Mouse (Mus musculus): ENCODE results near the gene Gpr180. TPM values are rescaled to one million over a fixed set of nuclear protein-coding genes. Genes with fewer than 3 reads are reported as not detected.
"Not testable (repeated sequence)": the region's sequence is repeated elsewhere in the genome, so short reads cannot be mapped to it uniquely, and the experiment has no call there.

Gpr180 gene
- polyA plus RNA-seq, 1 experiment, result 26.1 TPM

DNA sequence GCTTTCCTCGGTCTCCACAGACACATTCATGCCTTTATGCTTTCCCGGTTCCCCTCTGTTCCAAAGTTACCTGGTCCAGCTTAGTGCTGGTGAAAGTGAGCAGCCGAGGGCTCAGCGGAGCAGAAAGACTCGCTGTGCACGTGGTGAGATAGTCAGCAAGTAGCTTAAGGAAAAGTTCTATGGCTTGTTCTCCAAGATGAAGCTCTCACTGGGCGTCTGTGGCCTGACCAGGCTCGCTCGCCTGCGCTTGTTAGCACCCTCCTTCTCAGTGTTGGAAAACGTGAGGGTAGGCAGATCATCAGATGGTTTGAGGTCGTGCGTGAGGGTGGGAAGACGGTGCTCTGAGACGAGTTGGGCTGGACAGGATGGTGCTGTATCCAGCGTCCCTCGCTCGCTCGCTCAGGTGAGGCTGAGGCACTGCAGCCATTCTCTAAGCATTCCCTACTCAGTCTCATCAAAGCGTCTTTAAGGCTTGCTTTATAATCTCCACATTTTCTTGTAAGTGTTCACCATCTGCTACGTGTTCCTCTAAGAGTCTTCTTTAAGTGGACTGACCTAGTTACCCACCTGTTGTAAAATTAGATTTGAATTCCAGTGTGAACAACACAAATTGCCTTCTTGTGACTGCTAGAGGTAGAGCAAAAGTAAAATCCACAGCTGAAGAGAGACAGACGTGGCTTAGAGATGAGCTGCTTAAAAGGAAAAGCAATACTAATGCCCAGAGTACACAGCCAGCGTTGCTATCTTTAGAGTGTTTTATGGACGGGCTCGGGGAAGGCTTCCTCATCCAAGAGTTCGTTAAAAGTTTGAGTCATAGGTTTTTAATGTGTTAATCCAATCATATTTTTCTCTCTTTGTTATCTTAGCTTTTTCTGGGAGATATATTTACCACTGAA, 13.9 kb downstream of the Gpr180 start:
- no peak overlapping the region for H3K4me3 ChIP-seq (replicated peaks; ENCODE audit: extremely low read depth, low read depth, low read length)
- TF ChIP-seq CTCF (IDR thresholded peaks at IDR 0.05; ENCODE audit: insufficient read depth, low read length), result no peak
- no peak for TF ChIP-seq POLR2A (IDR thresholded peaks at IDR 0.05; ENCODE audit: borderline replicate concordance, extremely low read depth, low read depth, low read length)
- WGBS, result 81% methylated on average over 26 of the region's 26 CpGs
- no peaks in the 10 kb centered on the region for H3K4me1 ChIP-seq (ENCODE audit: control insufficient read depth, insufficient read depth, low read length)
- DNase-seq, result no peak

DNA sequence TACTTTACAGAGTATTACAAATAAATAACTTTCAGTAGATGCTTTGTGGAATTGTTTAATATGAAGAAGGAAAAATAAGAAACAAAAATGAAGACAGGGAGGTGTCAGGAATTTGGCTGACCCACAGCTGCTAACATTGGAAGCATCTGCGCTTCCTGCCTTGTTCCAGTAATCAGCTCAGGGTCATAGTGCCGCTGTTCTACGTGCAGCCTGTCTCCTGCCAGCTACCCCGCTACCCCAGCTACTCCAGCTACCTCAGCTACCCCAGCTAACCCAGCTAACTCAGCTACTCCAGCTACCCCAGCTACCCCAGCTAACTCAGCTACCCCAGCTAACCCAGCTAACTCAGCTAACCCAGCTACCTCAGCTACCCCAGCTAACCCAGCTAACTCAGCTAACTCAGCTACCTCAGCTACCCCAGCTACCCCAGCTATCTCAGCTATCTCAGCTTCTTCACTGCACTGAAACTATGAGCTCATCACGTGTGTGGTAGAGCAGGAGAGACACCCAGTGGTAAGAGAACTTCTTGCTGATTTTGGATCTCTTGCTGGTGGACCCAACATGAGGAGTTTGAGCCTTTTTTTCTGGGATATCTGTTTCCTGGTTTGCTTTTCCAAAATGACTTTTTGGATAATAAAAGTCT, 14.8 kb downstream of the Gpr180 start:
- no peak for TF ChIP-seq POLR2A (IDR thresholded peaks at IDR 0.05; ENCODE audit: borderline replicate concordance, extremely low read depth, low read depth, low read length)
- no peak for TF ChIP-seq CTCF (IDR thresholded peaks at IDR 0.05; ENCODE audit: insufficient read depth, low read length)
- DNase-seq, result no peak
- WGBS, result 44% methylated on average over 5 of the region's 5 CpGs
- H3K4me1 ChIP-seq (ENCODE audit: control insufficient read depth, insufficient read depth, low read length), result no peaks in the 10 kb centered on the region
- H3K4me3 ChIP-seq (replicated peaks; ENCODE audit: extremely low read depth, low read depth, low read length), result no peak overlapping the region

DNA sequence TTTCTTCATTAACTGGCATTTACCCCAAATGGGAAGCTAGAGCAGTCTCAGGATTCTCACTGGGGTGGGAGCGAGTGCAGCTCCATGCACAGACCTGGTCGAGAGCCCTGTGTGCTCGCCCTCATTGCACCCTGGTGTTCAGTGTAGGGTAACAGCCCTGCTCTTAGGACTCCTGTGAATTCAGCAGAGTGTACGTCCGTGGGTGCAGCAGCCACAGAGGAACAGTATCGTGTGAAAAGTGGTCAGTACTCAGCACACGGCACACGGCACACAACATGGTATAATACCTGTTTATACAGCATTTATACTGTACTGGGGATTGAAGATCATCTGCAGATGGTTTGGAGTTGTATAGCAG, 15.3 kb downstream of the Gpr180 start:
- DNase-seq, result no peak
- TF ChIP-seq POLR2A (IDR thresholded peaks at IDR 0.05; ENCODE audit: borderline replicate concordance, extremely low read depth, low read depth, low read length) (no peak), CTCF (IDR thresholded peaks at IDR 0.05; ENCODE audit: insufficient read depth, low read length) (no peak)
- no peak overlapping the region for H3K4me3 ChIP-seq (replicated peaks; ENCODE audit: extremely low read depth, low read depth, low read length)
- WGBS, result 90% methylated on average over 8 of the region's 8 CpGs
- no peaks in the 10 kb centered on the region for H3K4me1 ChIP-seq (ENCODE audit: control insufficient read depth, insufficient read depth, low read length)

DNA sequence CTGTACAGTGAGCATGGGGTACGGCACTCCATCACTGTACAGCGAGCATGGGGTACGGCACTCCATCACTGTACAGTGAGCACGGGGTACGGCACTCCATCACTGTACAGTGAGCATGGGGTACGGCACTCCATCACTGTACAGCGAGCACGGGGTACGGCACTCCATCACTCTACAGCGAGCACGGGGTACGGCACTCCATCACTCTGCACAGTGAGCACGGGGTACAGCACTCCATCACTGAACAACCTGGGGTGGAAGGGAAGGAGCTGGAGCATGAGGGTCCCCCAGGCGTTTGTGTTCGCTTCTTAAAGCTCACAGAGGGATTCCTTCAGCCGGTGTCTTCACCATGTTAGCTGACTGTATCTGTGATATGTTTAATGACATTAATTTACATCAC, 19.1 kb downstream of the Gpr180 start:
- H3K4me3 ChIP-seq (replicated peaks; ENCODE audit: extremely low read depth, low read depth, low read length); DNase-seq; H3K4me1 ChIP-seq (ENCODE audit: control insufficient read depth, insufficient read depth, low read length): not testable (repeated sequence)
- WGBS, result 94% methylated on average over 16 of the region's 16 CpGs

DNA sequence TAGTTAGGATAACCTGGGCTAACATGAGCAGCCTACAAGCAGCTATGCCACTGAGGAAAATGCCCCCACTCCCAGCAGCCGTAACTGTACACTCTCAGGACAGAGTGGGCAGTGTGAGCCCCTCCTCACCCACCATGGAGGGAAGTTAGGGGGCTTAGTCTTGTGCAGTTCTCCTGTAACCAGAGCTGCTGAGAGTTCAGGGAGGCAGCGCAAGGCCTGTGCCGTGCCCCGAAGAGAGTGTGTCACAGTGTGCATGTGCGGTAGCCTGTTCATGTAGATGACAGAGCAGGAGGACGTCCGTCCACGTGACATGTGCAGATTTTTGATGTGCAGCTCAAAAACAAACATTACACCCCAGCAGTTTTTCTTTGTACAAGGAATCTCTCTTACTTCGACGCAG, 19.8 kb downstream of the Gpr180 start:
- TF ChIP-seq POLR2A (IDR thresholded peaks at IDR 0.05; ENCODE audit: borderline replicate concordance, extremely low read depth, low read depth, low read length) (no peak), CTCF (IDR thresholded peaks at IDR 0.05; ENCODE audit: insufficient read depth, low read length) (no peak)
- WGBS, result 85% methylated on average over 10 of the region's 10 CpGs
- DNase-seq, result no peak
- H3K4me1 ChIP-seq (ENCODE audit: control insufficient read depth, insufficient read depth, low read length), result no peaks in the 10 kb centered on the region
- H3K4me3 ChIP-seq (replicated peaks; ENCODE audit: extremely low read depth, low read depth, low read length), result no peak overlapping the region

DNA sequence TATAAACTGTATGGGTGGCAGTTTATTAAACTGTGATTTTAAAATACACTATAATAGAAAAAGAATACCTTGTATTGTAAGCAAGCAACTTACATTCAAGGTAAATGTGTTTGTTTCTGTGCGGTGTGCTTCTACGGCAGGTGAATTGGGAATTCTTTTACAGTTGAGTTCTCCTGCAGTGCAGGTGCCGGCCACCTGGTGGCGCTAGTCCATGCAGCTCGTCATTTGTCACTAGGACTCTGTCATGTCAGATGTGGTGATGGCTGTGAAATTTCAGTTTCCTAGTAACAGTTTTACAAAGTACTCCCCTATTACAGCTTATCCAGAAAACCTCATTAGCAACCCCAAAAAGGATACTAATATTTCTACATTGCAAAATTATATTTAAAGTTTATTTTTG, 20.2 kb downstream of the Gpr180 start:
- Histone ChIP-seq H3K4me1 (ENCODE audit: control insufficient read depth, insufficient read depth, low read length) (no peaks in the 10 kb centered on the region), H3K4me3 (replicated peaks; ENCODE audit: extremely low read depth, low read depth, low read length) (no peak overlapping the region)
- peak; percentile 46 for DNase-seq
- TF ChIP-seq CTCF (IDR thresholded peaks at IDR 0.05; ENCODE audit: insufficient read depth, low read length), result peak; percentile 94
- no peak for TF ChIP-seq POLR2A (IDR thresholded peaks at IDR 0.05; ENCODE audit: borderline replicate concordance, extremely low read depth, low read depth, low read length)
- 31% methylated on average over 5 of the region's 5 CpGs for WGBS

DNA sequence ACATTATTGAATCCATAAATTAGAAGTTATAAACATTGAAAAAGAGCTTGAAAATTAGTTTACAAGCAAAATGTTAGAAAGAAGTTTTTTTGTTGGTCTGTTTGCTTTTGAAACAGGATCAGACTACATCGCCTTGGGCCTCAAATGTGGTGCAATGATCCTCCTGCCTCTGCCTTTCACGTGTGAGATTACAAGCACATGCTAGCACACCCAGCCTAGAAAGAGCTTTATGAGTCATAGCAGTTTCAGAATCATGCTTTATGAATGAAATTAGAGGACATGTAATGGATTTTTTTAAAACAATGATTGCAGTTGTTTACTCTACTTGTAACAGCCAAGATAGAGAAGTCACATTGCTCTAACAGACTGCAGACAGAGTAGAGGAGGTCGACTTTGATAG, 24.8 kb downstream of the Gpr180 start:
- no peak overlapping the region for H3K4me3 ChIP-seq (replicated peaks; ENCODE audit: extremely low read depth, low read depth, low read length)
- no peak for DNase-seq
- no peaks in the 10 kb centered on the region for H3K4me1 ChIP-seq (ENCODE audit: control insufficient read depth, insufficient read depth, low read length)
- no peak for TF ChIP-seq POLR2A (IDR thresholded peaks at IDR 0.05; ENCODE audit: borderline replicate concordance, extremely low read depth, low read depth, low read length)
- no peak for TF ChIP-seq CTCF (IDR thresholded peaks at IDR 0.05; ENCODE audit: insufficient read depth, low read length)
- 70% methylated on average over 3 of the region's 3 CpGs for WGBS

DNA sequence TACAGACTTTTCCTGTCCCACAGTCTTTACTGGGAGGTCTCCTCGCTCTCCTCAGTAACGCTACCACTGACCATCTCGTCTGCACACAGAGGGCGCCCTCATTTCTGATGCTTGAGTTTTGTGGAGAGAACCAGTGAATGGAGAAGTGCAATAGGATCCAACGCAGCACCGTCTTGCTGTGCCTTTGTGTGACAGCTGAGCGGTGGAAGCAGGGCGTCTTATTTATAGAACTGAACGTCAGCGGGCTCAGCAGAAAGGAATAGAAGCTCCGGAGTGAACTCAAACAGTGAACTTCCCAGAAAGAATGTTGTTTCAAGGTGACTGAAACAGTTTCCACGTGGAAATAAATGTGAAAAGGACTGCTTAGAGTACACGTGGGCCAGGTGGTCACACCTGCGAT, 25.7 kb downstream of the Gpr180 start:
- WGBS, result 76% methylated on average over 14 of the region's 14 CpGs

DNA sequence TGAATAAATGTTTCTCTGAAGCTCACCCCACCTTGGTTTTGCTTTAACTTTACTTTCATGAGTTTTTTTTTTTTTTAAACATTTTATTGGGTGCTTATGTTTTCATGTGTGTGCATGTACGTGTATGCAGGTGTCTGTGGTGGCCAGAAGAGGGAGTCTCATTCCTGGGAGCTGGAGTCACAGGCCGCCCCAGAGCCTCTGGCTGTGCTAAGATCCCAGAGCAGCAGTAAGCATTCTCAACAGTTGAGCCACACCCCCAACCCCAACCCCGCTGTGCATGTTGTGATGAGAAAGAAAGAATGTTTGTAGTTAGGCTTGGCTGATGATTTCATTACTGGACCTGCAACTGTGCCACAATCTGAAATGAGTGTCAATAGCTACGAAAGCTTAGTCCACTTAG, 31.8 kb downstream of the Gpr180 start:
- TF ChIP-seq POLR2A (IDR thresholded peaks at IDR 0.05; ENCODE audit: borderline replicate concordance, extremely low read depth, low read depth, low read length) (no peak), CTCF (IDR thresholded peaks at IDR 0.05; ENCODE audit: insufficient read depth, low read length) (no peak)
- Histone ChIP-seq H3K4me3 (replicated peaks; ENCODE audit: extremely low read depth, low read depth, low read length) (no peak overlapping the region), H3K4me1 (ENCODE audit: control insufficient read depth, insufficient read depth, low read length) (no peaks in the 10 kb centered on the region)
- no peak for DNase-seq
- WGBS, result over 99% methylated on average over 4 of the region's 4 CpGs

More for the DNA sequence above, 25.7 kb downstream of the Gpr180 start:
- DNase-seq, result no peak
- TF ChIP-seq CTCF (IDR thresholded peaks at IDR 0.05; ENCODE audit: insufficient read depth, low read length) (no peak), POLR2A (IDR thresholded peaks at IDR 0.05; ENCODE audit: borderline replicate concordance, extremely low read depth, low read depth, low read length) (no peak)
- H3K4me1 ChIP-seq (ENCODE audit: control insufficient read depth, insufficient read depth, low read length), result no peaks in the 10 kb centered on the region
- H3K4me3 ChIP-seq (replicated peaks; ENCODE audit: extremely low read depth, low read depth, low read length), result no peak overlapping the region
